Mouse (Mus musculus) heart, embryonic 13.5 days (tissue): Measurements from ENCODE around the gene Ilk. TPM values are rescaled to one million over a fixed set of nuclear protein-coding genes. Genes with fewer than 3 reads are reported as not detected.

Experiments used
- ATAC-seq: fragments of 200-750 bp; cut with Nextera tagmentation; 2 replicates; pipeline ENCODE4 v1.8.0; 2017; ENCODE audit warnings: moderate TSS enrichment; ENCODE audit not compliant: insufficient number of reproducible peaks, low FRiP score, low TSS enrichment; ENCODE audit errors: extremely low read depth
- H3K27ac ChIP-seq: fragments of 300-500 bp; sonication (generic); replicated peaks from 2 replicates; pipeline ENCODE4 v1.5.1; 2015; ENCODE audit warnings: moderate library complexity, mild to moderate bottlenecking, inconsistent platforms
- H3K27me3 ChIP-seq: fragments of 300-500 bp; sonication (generic); replicated peaks from 2 replicates; pipeline ENCODE4 v1.6.1; 2015; ENCODE audit warnings: mild to moderate bottlenecking, inconsistent platforms
- H3K36me3 ChIP-seq: fragments of 300-500 bp; sonication (generic); 2 replicates; pipeline ENCODE4 v1.6.1; 2015; ENCODE audit warnings: mild to moderate bottlenecking, inconsistent platforms
- H3K4me1 ChIP-seq: fragments of 300-500 bp; sonication (generic); 2 replicates; pipeline ENCODE4 v1.6.1; 2015; ENCODE audit warnings: inconsistent platforms
- H3K4me2 ChIP-seq: fragments of 300-500 bp; sonication (generic); 2 replicates; pipeline ENCODE4 v1.6.1; 2015; ENCODE audit warnings: inconsistent platforms, mild to moderate bottlenecking, moderate library complexity
- H3K4me3 ChIP-seq: fragments of 300-500 bp; sonication (generic); 2 replicates; pipeline ENCODE4 v1.5.1; 2015; ENCODE audit warnings: moderate library complexity, mild to moderate bottlenecking, inconsistent platforms
- H3K9ac ChIP-seq: fragments of 300-500 bp; sonication (generic); 2 replicates; pipeline ENCODE4 v1.6.1; 2015; ENCODE audit warnings: inconsistent platforms, mild to moderate bottlenecking, moderate library complexity
- H3K9me3 ChIP-seq: fragments of 300-500 bp; sonication (generic); 2 replicates; pipeline ENCODE4 v1.6.1; 2016; ENCODE audit warnings: inconsistent platforms
- WGBS: fragments of 180-500 bp; shearing (Covaris S2); methylation state at CpG from one replicate; pipeline ENCODE4 v1.1.7; 2015; ENCODE audit warnings: mixed read lengths; 5-methylcytosine and 5-hydroxymethylcytosine counted together
- polyA plus RNA-seq: library from polyadenylated mRNA; unstranded; fragments of >200 nt; fragmentation: Nextera tagmentation; extraction: Ambion mirVana; gene quantifications from 2 replicates; pipeline ENCODE4 v1.2.1, GENCODE M21; 2015

The Ilk gene
- polyA plus RNA-seq, 1 experiment from 2014 or later: 354 TPM

GRCm38 (mm10) chr7:105787285-105788140 is 51.1 kb downstream of the Ilk start, which contains the start of gene Dchs1:
Gene Dchs1, minus strand, starts transcription at chr7:105787654.
- Histone ChIP-seq H3K4me1 (peaks cover 39% of the 10 kb centered on the region), H3K4me3 (peak within 1 kb of the TSS; percentile 79), H3K4me2 (peak within 1 kb of the TSS; percentile 74), H3K9me3 (no peaks in the 10 kb centered on the region), H3K27ac (peak within 1 kb of the TSS; percentile 80), H3K36me3 (peaks cover 10% of the 10 kb centered on the region), H3K27me3 (peaks cover 19% of the 10 kb centered on the region), H3K9ac (peak within 1 kb of the TSS; percentile 92)
- WGBS: under 1% methylated on average over 44 of the region's 97 CpGs
- peak; percentile 53; the same call in 1 of the 2 replicates for ATAC-seq

- H3K4me1 ChIP-seq: peaks cover 10% of the 10 kb centered on the region
- H3K27ac ChIP-seq: no peak overlapping the region
- peaks cover 19% of the 10 kb centered on the region for H3K27me3 ChIP-seq
- H3K9me3 ChIP-seq: no peaks in the 10 kb centered on the region
- H3K4me2 ChIP-seq: no peak overlapping the region
- H3K4me3 ChIP-seq: no peak overlapping the region
- H3K36me3 ChIP-seq: no peaks in the 10 kb centered on the region
- no peak overlapping the region for H3K9ac ChIP-seq
- 71% methylated on average over 1 of the region's 1 CpGs for WGBS
- no peak for ATAC-seq
Observed at GRCm38 (mm10) chr7:105791147-105791546, 54.8 kb downstream of the Ilk start.

Other genes starting within 250 kb of the Ilk start
- 50.0 and 55.7 TPM in 2 replicates for gene Smpd1, start 182.2 kb upstream of the Ilk start, polyA plus RNA-seq
- 45.6 and 48.3 TPM in 2 replicates for gene Apbb1, start 154.9 kb upstream of the Ilk start, polyA plus RNA-seq
- gene Hpx, start 136.5 kb upstream of the Ilk start, polyA plus RNA-seq: 0.72 and 5.2 TPM in 2 replicates
- gene Trim3, start 103.0 kb upstream of the Ilk start, polyA plus RNA-seq: 24.2 and 24.5 TPM in 2 replicates
- 162 and 171 TPM in 2 replicates for gene Timm10b, start 96.5 kb upstream of the Ilk start, polyA plus RNA-seq
- 41.7 and 50.5 TPM in 2 replicates for gene Arfip2, start 96.2 kb upstream of the Ilk start, polyA plus RNA-seq
- gene Gm45799, start 96.0 kb upstream of the Ilk start, polyA plus RNA-seq: 23.5 and 31.6 TPM in 2 replicates
- 0.44 and 0.60 TPM in 2 replicates for gene Dnhd1, start 85.8 kb upstream of the Ilk start, polyA plus RNA-seq
- 25.0 and 25.1 TPM in 2 replicates for gene Rrp8, start 793 bp downstream of the Ilk start, polyA plus RNA-seq
- 120 and 134 TPM in 2 replicates for gene Taf10, start 7.8 kb downstream of the Ilk start, polyA plus RNA-seq
- gene Tpp1, start 15.6 kb downstream of the Ilk start, polyA plus RNA-seq: 80.7 and 88.2 TPM in 2 replicates
- gene Dchs1, start 51.1 kb downstream of the Ilk start, polyA plus RNA-seq: 4.7 and 5.9 TPM in 2 replicates
- gene Mrpl17, start 74.5 kb downstream of the Ilk start, polyA plus RNA-seq: 226 and 239 TPM in 2 replicates
- 0.56 TPM in 1 of 2 replicates, not detected in the other for gene Gm4070, start 217.4 kb downstream of the Ilk start, polyA plus RNA-seq